Mouse (Mus musculus) layer of hippocampus, postnatal 10 days (tissue): ENCODE measurements around the gene Gpr89. TPM values are rescaled to one million over a fixed set of nuclear protein-coding genes. Genes with fewer than 3 reads are reported as not detected.

Source experiments
- DNase-seq, 2 experiments: peaks; one replicate each; pipeline ENCODE4 v3.0.0; 2021; ENCODE audit warnings: low spot score in 2 of 2
- total RNA-seq, 2 experiments: library from RNA; stranded (reverse); gene quantifications; 2 replicates each; pipeline ENCODE4 v1.2.3; 2021

The Gpr89 gene
- total RNA-seq, 2 experiments from 2014 or later: 33.8 to 45.6 TPM

GRCm38 (mm10) chr3:96825261-96825660, 79.9 kb downstream of the Gpr89 start:
- no peak for DNase-seq

GRCm38 (mm10) chr3:96824614-96825013, 80.5 kb downstream of the Gpr89 start:
- DNase-seq: no peak

GRCm38 (mm10) chr3:96823701-96824100, 81.4 kb downstream of the Gpr89 start:
- no peak for DNase-seq

- DNase-seq: no peak
These were observed 83.6 kb downstream of the Gpr89 start for GRCm38 (mm10) chr3:96821581-96821980.

- no peak for DNase-seq
These were observed 84.8 kb downstream of the Gpr89 start for GRCm38 (mm10) chr3:96820116-96820915.

Other genes starting within 250 kb of the Gpr89 start
- gene Ankrd35, start 235.2 kb downstream of the Gpr89 start, total RNA-seq: 1 to 10 TPM; 6.9 to 7.4 TPM
- gene Pias3, start 209.0 kb downstream of the Gpr89 start, total RNA-seq: 10 to 100 TPM; 25.6 to 31.7 TPM
- 10 to 100 TPM in 1 of 2 experiments, 1 to 10 TPM in 1; 9.8 to 11.0 TPM for gene Nudt17, start 196.8 kb downstream of the Gpr89 start, total RNA-seq
- 10 to 100 TPM; 26.4 to 28.1 TPM for gene Polr3c, start 177.7 kb downstream of the Gpr89 start, total RNA-seq
- 10 to 100 TPM; 46.3 to 56.3 TPM for gene Rnf115, start 177.7 kb downstream of the Gpr89 start, total RNA-seq
- under 1 TPM; 0.14 to 0.25 TPM for gene Pdzk1, start 76.1 kb downstream of the Gpr89 start, total RNA-seq
- not detected for gene Cd160, start 76.0 kb downstream of the Gpr89 start, total RNA-seq
- 1 to 10 TPM; 1.9 to 2.1 TPM for gene Gja5, start 653 bp downstream of the Gpr89 start, total RNA-seq
- not detected for gene Gja8, start 20.7 kb upstream of the Gpr89 start, total RNA-seq